Mouse (Mus musculus): ENCODE measurements around the gene Gm9789.
"Not testable (repeated sequence)": the region's sequence is repeated elsewhere in the genome, so short reads cannot be mapped to it uniquely, and the experiment has no call there.

The Gm9789 gene

GRCm38 (mm10) chr16:89157652-89158051 is at the start of gene Gm9789:
TSS of gene Gm9789 (plus strand) at chr16:89157952.
- DNase-seq (ENCODE audit: low spot score in 2 of 2) = no peak

GRCm38 (mm10) chr16:89140551-89140950 is 17.2 kb upstream of the Gm9789 start, which contains the start of gene Gm6358:
TSS of gene Gm6358 (plus strand) at chr16:89140851.
- DNase-seq (ENCODE audit: low spot score in 2 of 2) = no peak

GRCm38 (mm10) chr16:89150786-89151185 is 7.0 kb upstream of the Gm9789 start, which contains the start of gene Gm10061:
TSS of gene Gm10061 (plus strand) at chr16:89151086.
- no peak for DNase-seq (ENCODE audit: low spot score in 2 of 2)

GRCm38 (mm10) chr16:89169190-89169589 is 11.4 kb downstream of the Gm9789 start, which contains the start of gene Gm7735:
TSS of gene Gm7735 (plus strand) at chr16:89169490.
- DNase-seq (ENCODE audit: low spot score in 2 of 2) = not testable (repeated sequence)

GRCm38 (mm10) chr16:89174435-89174834 is 16.7 kb downstream of the Gm9789 start, which contains the start of gene 1110057P08Rik:
TSS of gene 1110057P08Rik (plus strand) at chr16:89174735.
- DNase-seq (ENCODE audit: low spot score in 2 of 2) = no peak

GRCm38 (mm10) chr16:89188621-89189020 is 30.9 kb downstream of the Gm9789 start:
- no peak for DNase-seq (ENCODE audit: low spot score in 2 of 2)

GRCm38 (mm10) chr16:89205561-89205960 is 47.8 kb downstream of the Gm9789 start, which contains the start of gene Krtap20-2:
TSS of gene Krtap20-2 (plus strand) at chr16:89205861.
- no peak for DNase-seq (ENCODE audit: low spot score in 2 of 2)
